Mouse (Mus musculus) heart, postnatal 0 days (tissue): Measurements from ENCODE around the gene Pabpc6. TPM values are rescaled to one million over a fixed set of nuclear protein-coding genes. Genes with fewer than 3 reads are reported as not detected.

Experiments used
- ATAC-seq: fragments of 200-750 bp; cut with Nextera tagmentation; 2 replicates; pipeline ENCODE4 v1.8.0; 2017; ENCODE audit warnings: low read depth, moderate number of reproducible peaks, moderate library complexity; ENCODE audit not compliant: insufficient read depth
- DNase-seq: peaks from one replicate; pipeline ENCODE4 v3.0.0-alpha.2; 2016; ENCODE audit warnings: low spot score
- H3K27ac ChIP-seq: fragments of 300-500 bp; sonication (generic); 2 replicates; pipeline ENCODE4 v1.5.1; 2014; ENCODE audit warnings: low read depth, mild to moderate bottlenecking
- H3K27me3 ChIP-seq: fragments of 300-500 bp; sonication (generic); 2 replicates; pipeline ENCODE4 v1.6.1; 2014; ENCODE audit warnings: low read length, mixed read lengths; ENCODE audit not compliant: control insufficient read depth, insufficient read depth
- H3K36me3 ChIP-seq: fragments of 300-500 bp; sonication (generic); replicated peaks from 2 replicates; pipeline ENCODE4 v1.6.1; 2014; ENCODE audit warnings: low read length, mixed read lengths; ENCODE audit not compliant: control insufficient read depth, insufficient read depth
- H3K4me1 ChIP-seq: fragments of 300-500 bp; sonication (generic); 2 replicates; pipeline ENCODE4 v1.6.1; 2014; ENCODE audit warnings: antibody characterized with exemption; ENCODE audit not compliant: control insufficient read depth, insufficient read depth
- H3K4me2 ChIP-seq: fragments of 300-500 bp; sonication (generic); 2 replicates; pipeline ENCODE4 v1.6.1; 2014; ENCODE audit warnings: low read depth, mild to moderate bottlenecking, low read length, moderate library complexity
- H3K4me3 ChIP-seq: fragments of 300-500 bp; sonication (generic); 2 replicates; pipeline ENCODE4 v1.5.1; 2014; ENCODE audit warnings: low read depth, low read length
- H3K9ac ChIP-seq: fragments of 300-500 bp; sonication (generic); replicated peaks from 2 replicates; pipeline ENCODE4 v1.6.1; 2014; ENCODE audit warnings: low read depth, low read length, mixed read lengths
- H3K9me3 ChIP-seq: fragments of 300-500 bp; sonication (generic); replicated peaks from 2 replicates; pipeline ENCODE4 v1.6.1; 2016; ENCODE audit warnings: low read length; ENCODE audit not compliant: control insufficient read depth
- CTCF ChIP-seq: IDR thresholded peaks from 2 replicates; pipeline ENCODE4 v1.5.1; 2016; ENCODE audit warnings: antibody characterized with exemption, control low read depth, low read depth
- EP300 ChIP-seq: IDR thresholded peaks from 2 replicates; pipeline ENCODE4 v1.6.1; 2016; ENCODE audit warnings: antibody characterized with exemption, low read depth
- WGBS: fragments of 180-500 bp; shearing (Covaris S2); extraction: QIAGEN DNeasy Blood & Tissue Kit; methylation state at CpG from one replicate; pipeline ENCODE4 v1.1.7; 2014; 5-methylcytosine and 5-hydroxymethylcytosine counted together
- polyA plus RNA-seq: library from polyadenylated mRNA; unstranded; fragments of >200 nt; fragmentation: Nextera tagmentation; extraction: Ambion mirVana; gene quantifications from 2 replicates; pipeline ENCODE4 v1.2.1, GENCODE M21; 2015
- total RNA-seq: library from RNA; depleted of rRNA; stranded (reverse); fragments of >200 nt; gene quantifications from 2 replicates; pipeline ENCODE4 v1.2.3, GENCODE M21; 2014; ENCODE audit warnings: low replicate concordance

The Pabpc6 gene
- total and polyA plus RNA-seq, 2 experiments from 2014 or later, result not detected

- Histone ChIP-seq H3K4me2 (no peak overlapping the region), H3K9me3 (no peaks in the 10 kb centered on the region), H3K27me3 (no peaks in the 10 kb centered on the region), H3K36me3 (no peaks in the 10 kb centered on the region), H3K27ac (no peak overlapping the region), H3K9ac (no peak overlapping the region), H3K4me1 (no peaks in the 10 kb centered on the region), H3K4me3 (no peak overlapping the region)
- 58% methylated on average over 4 of the region's 4 CpGs for WGBS
- ATAC-seq, result no peak
- DNase-seq, result no peak
- TF ChIP-seq EP300 (no peak), CTCF (no peak)
Measured at GRCm38 (mm10) chr17:9683539-9684155, 14.1 kb upstream of the Pabpc6 start.

GRCm38 (mm10) chr17:9680741-9681140 is 11.2 kb upstream of the Pabpc6 start:
- WGBS, result 78% methylated on average over 8 of the region's 8 CpGs
- TF ChIP-seq EP300 (no peak), CTCF (no peak)
- no peaks in the 10 kb centered on the region for H3K9me3 ChIP-seq
- no peak overlapping the region for H3K27ac ChIP-seq
- H3K9ac ChIP-seq, result no peak overlapping the region
- ATAC-seq (no peak), DNase-seq (no peak)
- no peaks in the 10 kb centered on the region for H3K36me3 ChIP-seq
- H3K4me2 ChIP-seq, result no peak overlapping the region
- no peaks in the 10 kb centered on the region for H3K4me1 ChIP-seq
- no peaks in the 10 kb centered on the region for H3K27me3 ChIP-seq
- H3K4me3 ChIP-seq, result no peak overlapping the region

DNA sequence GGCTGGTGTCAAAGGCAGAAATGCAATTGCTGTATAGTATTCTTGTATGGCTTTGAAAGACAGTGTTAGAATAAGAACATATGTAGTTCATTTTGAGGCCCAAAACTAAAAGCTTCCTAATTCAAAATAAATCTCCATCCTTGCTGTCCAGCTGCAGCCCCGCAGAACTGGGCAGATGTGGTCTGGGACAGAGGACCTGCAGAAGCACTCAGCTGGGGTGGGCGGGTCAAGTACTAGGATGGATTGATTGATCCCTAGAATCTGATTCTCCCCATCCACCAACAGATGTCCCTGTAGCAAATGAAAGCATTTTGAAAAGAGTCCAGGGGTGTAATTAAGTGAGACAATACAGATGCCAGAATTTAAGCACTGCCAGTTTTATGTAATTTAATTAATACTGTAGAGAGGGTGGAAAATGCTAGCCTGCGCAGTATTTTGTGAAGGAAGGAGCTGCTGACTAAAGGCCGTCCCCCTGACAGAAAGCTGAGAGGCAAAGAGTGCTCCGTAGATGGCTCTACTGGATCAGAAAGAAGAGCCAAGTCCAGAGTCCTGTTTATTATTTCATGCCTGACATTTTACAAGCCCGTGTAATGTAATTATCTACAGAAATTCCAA is 5.8 kb upstream of the Pabpc6 start:
- no peaks in the 10 kb centered on the region for H3K9me3 ChIP-seq
- WGBS, result 72% methylated on average over 6 of the region's 6 CpGs
- H3K4me3 ChIP-seq, result no peak overlapping the region
- no peak overlapping the region for H3K9ac ChIP-seq
- no peak for TF ChIP-seq CTCF
- no peak for TF ChIP-seq EP300
- no peaks in the 10 kb centered on the region for H3K36me3 ChIP-seq
- no peak overlapping the region for H3K27ac ChIP-seq
- no peak for ATAC-seq
- no peak overlapping the region for H3K4me2 ChIP-seq
- no peak for DNase-seq
- H3K4me1 ChIP-seq, result no peaks in the 10 kb centered on the region
- H3K27me3 ChIP-seq, result no peaks in the 10 kb centered on the region

GRCm38 (mm10) chr17:9667955-9668354 is 1.6 kb downstream of the Pabpc6 start:
- Histone ChIP-seq H3K4me3 (no peak overlapping the region), H3K27ac (no peak overlapping the region), H3K9me3 (no peaks in the 10 kb centered on the region), H3K4me2 (no peak overlapping the region), H3K36me3 (no peaks in the 10 kb centered on the region), H3K9ac (no peak overlapping the region), H3K4me1 (no peaks in the 10 kb centered on the region), H3K27me3 (no peaks in the 10 kb centered on the region)
- ATAC-seq (no peak), DNase-seq (no peak)
- no peak for TF ChIP-seq CTCF
- 89% methylated on average over 9 of the region's 9 CpGs for WGBS

GRCm38 (mm10) chr17:9658651-9659050 is 10.9 kb downstream of the Pabpc6 start:
- DNase-seq, result no peak
- TF ChIP-seq CTCF (no peak), EP300 (no peak)
- no peak overlapping the region for H3K27ac ChIP-seq
- H3K27me3 ChIP-seq, result no peaks in the 10 kb centered on the region
- no peaks in the 10 kb centered on the region for H3K4me1 ChIP-seq
- no peak overlapping the region for H3K9ac ChIP-seq
- no peaks in the 10 kb centered on the region for H3K9me3 ChIP-seq
- no peaks in the 10 kb centered on the region for H3K36me3 ChIP-seq
- WGBS, result 67% methylated on average over 5 of the region's 5 CpGs
- H3K4me3 ChIP-seq, result no peak overlapping the region
- no peak overlapping the region for H3K4me2 ChIP-seq
- no peak for ATAC-seq

GRCm38 (mm10) chr17:9654155-9654554 is 15.4 kb downstream of the Pabpc6 start:
- no peaks in the 10 kb centered on the region for H3K36me3 ChIP-seq
- H3K4me2 ChIP-seq, result no peak overlapping the region
- no peak overlapping the region for H3K9ac ChIP-seq
- TF ChIP-seq CTCF, result no peak
- no peak for TF ChIP-seq EP300
- H3K9me3 ChIP-seq, result no peaks in the 10 kb centered on the region
- ATAC-seq (no peak), DNase-seq (no peak)
- H3K4me3 ChIP-seq, result no peak overlapping the region
- no peak overlapping the region for H3K27ac ChIP-seq
- H3K4me1 ChIP-seq, result no peaks in the 10 kb centered on the region
- 71% methylated on average over 3 of the region's 3 CpGs for WGBS
- no peaks in the 10 kb centered on the region for H3K27me3 ChIP-seq
